Mouse (Mus musculus) kidney, embryonic 14.5 days (tissue): ENCODE data around the gene Sun2. TPM values are rescaled to one million over a fixed set of nuclear protein-coding genes. Genes with fewer than 3 reads are reported as not detected.

Experiments used
- ATAC-seq: fragments of 200-750 bp; cut with Nextera tagmentation; 2 replicates; pipeline ENCODE4 v1.8.0; 2017; ENCODE audit warnings: moderate number of reproducible peaks, mild to moderate bottlenecking, moderate TSS enrichment, moderate library complexity; ENCODE audit not compliant: low FRiP score, low TSS enrichment
- H3K27ac ChIP-seq: fragments of 300-500 bp; sonication (generic); 2 replicates; pipeline ENCODE4 v1.5.1; 2014; ENCODE audit warnings: low read depth, mild to moderate bottlenecking, low read length, moderate library complexity, mixed read lengths
- H3K27me3 ChIP-seq: fragments of 300-500 bp; sonication (generic); 2 replicates; pipeline ENCODE4 v1.6.1; 2014; ENCODE audit warnings: mild to moderate bottlenecking, low read length; ENCODE audit not compliant: control insufficient read depth, insufficient read depth
- H3K36me3 ChIP-seq: fragments of 300-500 bp; sonication (generic); 2 replicates; pipeline ENCODE4 v1.6.1; 2014; ENCODE audit warnings: low read length, mixed read lengths; ENCODE audit not compliant: control insufficient read depth, insufficient read depth
- H3K4me1 ChIP-seq: fragments of 300-500 bp; sonication (generic); 2 replicates; pipeline ENCODE4 v1.6.1; 2014; ENCODE audit warnings: low read length, mixed read lengths; ENCODE audit not compliant: control insufficient read depth, insufficient read depth
- H3K4me2 ChIP-seq: fragments of 300-500 bp; sonication (generic); replicated peaks from 2 replicates; pipeline ENCODE4 v1.6.1; 2014; ENCODE audit warnings: low read depth, mild to moderate bottlenecking, low read length
- H3K4me3 ChIP-seq: fragments of 300-500 bp; sonication (generic); 2 replicates; pipeline ENCODE4 v1.5.1; 2014; ENCODE audit warnings: mild to moderate bottlenecking, low read length
- H3K9ac ChIP-seq: fragments of 300-500 bp; sonication (generic); 2 replicates; pipeline ENCODE4 v1.6.1; 2014; ENCODE audit warnings: low read depth, mild to moderate bottlenecking, low read length, moderate library complexity
- H3K9me3 ChIP-seq: fragments of 300-500 bp; sonication (generic); 2 replicates; pipeline ENCODE4 v1.6.1; 2016; ENCODE audit warnings: low read length; ENCODE audit not compliant: control insufficient read depth
- WGBS: fragments of 180-500 bp; shearing (Covaris S2); extraction: QIAGEN DNeasy Blood & Tissue Kit; methylation state at CpG from one replicate; pipeline ENCODE4 v1.1.7; 2014; 5-methylcytosine and 5-hydroxymethylcytosine counted together
- polyA plus RNA-seq: library from polyadenylated mRNA; unstranded; fragments of >200 nt; fragmentation: Nextera tagmentation; extraction: Ambion mirVana; gene quantifications from 2 replicates; pipeline ENCODE4 v1.2.1, GENCODE M21; 2014

Sun2 gene
- polyA plus RNA-seq, 1 experiment from 2014 or later: 6.9 TPM

- Histone ChIP-seq H3K4me2 (no peak overlapping the region), H3K4me1 (peaks cover 17% of the 10 kb centered on the region), H3K9ac (no peak overlapping the region), H3K36me3 (peaks cover 6% of the 10 kb centered on the region; the same call in 1 of the 2 replicates), H3K27ac (no peak overlapping the region), H3K27me3 (no peaks in the 10 kb centered on the region), H3K4me3 (no peak overlapping the region), H3K9me3 (no peaks in the 10 kb centered on the region)
- WGBS: 74% methylated on average over 6 of the region's 6 CpGs
- ATAC-seq: no peak
Measured at GRCm38 (mm10) chr15:79697011-79697410, 45.3 kb downstream of the Sun2 start.

- H3K27me3 ChIP-seq: no peaks in the 10 kb centered on the region
- 79% methylated on average over 2 of the region's 2 CpGs for WGBS
- H3K36me3 ChIP-seq: peaks cover 6% of the 10 kb centered on the region; the same call in 1 of the 2 replicates
- no peak overlapping the region for H3K27ac ChIP-seq
- H3K9ac ChIP-seq: no peak overlapping the region
- peaks cover 22% of the 10 kb centered on the region for H3K4me1 ChIP-seq
- no peak overlapping the region for H3K4me2 ChIP-seq
- no peaks in the 10 kb centered on the region for H3K9me3 ChIP-seq
- no peak overlapping the region for H3K4me3 ChIP-seq
- ATAC-seq: no peak
Measured at GRCm38 (mm10) chr15:79696508-79696907, 45.8 kb downstream of the Sun2 start.

GRCm38 (mm10) chr15:79695516-79695915 lies 46.8 kb downstream of the Sun2 start:
- 58% methylated on average over 3 of the region's 3 CpGs for WGBS
- ATAC-seq: no peak
- peaks cover 23% of the 10 kb centered on the region for H3K4me1 ChIP-seq
- no peak overlapping the region for H3K4me3 ChIP-seq
- no peaks in the 10 kb centered on the region for H3K9me3 ChIP-seq
- H3K36me3 ChIP-seq: peaks cover 6% of the 10 kb centered on the region; the same call in 1 of the 2 replicates
- no peak overlapping the region for H3K27ac ChIP-seq
- H3K27me3 ChIP-seq: no peaks in the 10 kb centered on the region
- H3K9ac ChIP-seq: no peak overlapping the region
- no peak overlapping the region for H3K4me2 ChIP-seq

- H3K4me3 ChIP-seq: no peak overlapping the region
- H3K27ac ChIP-seq: no peak overlapping the region
- H3K36me3 ChIP-seq: peaks cover 6% of the 10 kb centered on the region; the same call in 1 of the 2 replicates
- no peak overlapping the region for H3K9ac ChIP-seq
- WGBS: 95% methylated on average over 4 of the region's 4 CpGs
- no peak for ATAC-seq
- peaks cover 28% of the 10 kb centered on the region for H3K4me1 ChIP-seq
- H3K27me3 ChIP-seq: no peaks in the 10 kb centered on the region
- no peaks in the 10 kb centered on the region for H3K9me3 ChIP-seq
- no peak overlapping the region for H3K4me2 ChIP-seq
Measured at GRCm38 (mm10) chr15:79694512-79694911, 47.8 kb downstream of the Sun2 start.

- WGBS: 63% methylated on average over 11 of the region's 11 CpGs
- Histone ChIP-seq H3K9ac (no peak overlapping the region), H3K27ac (no peak overlapping the region), H3K36me3 (peaks cover 6% of the 10 kb centered on the region; the same call in 1 of the 2 replicates), H3K4me3 (no peak overlapping the region), H3K4me2 (no peak overlapping the region; the same call in 1 of the 2 replicates), H3K9me3 (no peaks in the 10 kb centered on the region), H3K4me1 (peaks cover 33% of the 10 kb centered on the region), H3K27me3 (no peaks in the 10 kb centered on the region)
- no peak for ATAC-seq
Measured at GRCm38 (mm10) chr15:79693740-79694139, 48.6 kb downstream of the Sun2 start.

GRCm38 (mm10) chr15:79692334-79692733 lies 50.0 kb downstream of the Sun2 start:
- WGBS: 54% methylated on average over 5 of the region's 5 CpGs
- Histone ChIP-seq H3K9me3 (no peaks in the 10 kb centered on the region), H3K4me1 (peaks cover 27% of the 10 kb centered on the region), H3K4me2 (no peak overlapping the region), H3K36me3 (peaks cover 6% of the 10 kb centered on the region; the same call in 1 of the 2 replicates), H3K27me3 (no peaks in the 10 kb centered on the region), H3K27ac (no peak overlapping the region), H3K9ac (peak overlapping the region; percentile 89; the same call in 1 of the 2 replicates), H3K4me3 (no peak overlapping the region; the same call in 1 of the 2 replicates)
- ATAC-seq: no peak

- ATAC-seq: peak; percentile 12; the same call in 1 of the 2 replicates
- H3K4me3 ChIP-seq: peak overlapping the region; percentile 78
- WGBS: under 1% methylated on average over 39 of the region's 53 CpGs
- no peaks in the 10 kb centered on the region for H3K27me3 ChIP-seq
- H3K9ac ChIP-seq: peak overlapping the region; percentile 89
- H3K9me3 ChIP-seq: no peaks in the 10 kb centered on the region
- H3K4me1 ChIP-seq: peaks cover 24% of the 10 kb centered on the region
- peak overlapping the region; percentile 44; the same call in 1 of the 2 replicates for H3K27ac ChIP-seq
- H3K36me3 ChIP-seq: peaks cover under 1% of the 10 kb centered on the region; the same call in 1 of the 2 replicates
- peak overlapping the region; percentile 99 for H3K4me2 ChIP-seq
Measured at GRCm38 (mm10) chr15:79691023-79691508, 51.3 kb downstream of the Sun2 start.

- Histone ChIP-seq H3K27me3 (no peaks in the 10 kb centered on the region), H3K4me3 (peak within 1 kb of the TSS; percentile 78), H3K4me2 (peak within 1 kb of the TSS; percentile 99), H3K9me3 (no peaks in the 10 kb centered on the region), H3K36me3 (no peaks in the 10 kb centered on the region), H3K27ac (peak within 1 kb of the TSS; percentile 44; the same call in 1 of the 2 replicates), H3K4me1 (peaks cover 29% of the 10 kb centered on the region), H3K9ac (peak within 1 kb of the TSS; percentile 89)
- WGBS: under 1% methylated on average over 45 of the region's 45 CpGs
- peak; percentile 95 for ATAC-seq
Measured at GRCm38 (mm10) chr15:79690426-79691022, 51.8 kb downstream of the Sun2 start, which contains the start of gene Gtpbp1. TSS of gene Gtpbp1 (plus strand) at chr15:79690845.
